Mouse (Mus musculus): ENCODE results near the gene Arpc1b.
A peak's percentile ranks its signal among the peaks of the same experiment; 100 is the strongest.
"Not testable (repeated sequence)": the region's sequence is repeated elsewhere in the genome, so short reads cannot be mapped to it uniquely, and the experiment has no call there.

Arpc1b gene

GRCm38 (mm10) chr5:145114071-145114605, at the start of gene Arpc1b:
Gene Arpc1b (plus strand): TSS chr5:145114215.
- no peak for DNase-seq

DNA sequence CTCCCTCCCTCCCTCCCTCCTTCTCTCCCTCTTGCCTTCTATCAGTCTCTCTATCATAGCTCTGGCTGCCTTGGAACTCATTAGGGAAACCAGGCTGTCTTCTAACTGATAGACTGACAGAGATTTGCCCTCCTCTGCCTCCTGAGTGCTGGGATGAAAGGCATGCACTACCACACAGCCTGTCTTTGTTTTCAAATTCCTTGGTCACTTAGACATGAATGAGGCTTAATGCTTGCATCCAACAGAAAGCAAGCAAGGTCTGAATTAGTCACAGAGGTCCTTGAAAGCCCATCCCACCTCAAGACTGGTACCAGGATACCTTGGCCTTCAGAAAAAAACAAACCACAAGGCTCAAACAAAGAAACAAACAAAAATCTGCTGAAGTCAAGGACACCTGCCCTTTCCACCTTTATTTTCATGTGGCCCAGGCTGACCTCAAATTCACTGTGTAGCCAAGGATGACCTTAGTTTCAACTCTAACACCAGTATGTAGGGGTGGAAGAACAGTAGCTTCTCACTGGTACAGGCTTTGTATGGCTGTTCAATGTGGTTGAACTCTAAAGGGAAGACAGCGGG, 49.2 kb upstream of the Arpc1b start:
- no peak for DNase-seq

DNA sequence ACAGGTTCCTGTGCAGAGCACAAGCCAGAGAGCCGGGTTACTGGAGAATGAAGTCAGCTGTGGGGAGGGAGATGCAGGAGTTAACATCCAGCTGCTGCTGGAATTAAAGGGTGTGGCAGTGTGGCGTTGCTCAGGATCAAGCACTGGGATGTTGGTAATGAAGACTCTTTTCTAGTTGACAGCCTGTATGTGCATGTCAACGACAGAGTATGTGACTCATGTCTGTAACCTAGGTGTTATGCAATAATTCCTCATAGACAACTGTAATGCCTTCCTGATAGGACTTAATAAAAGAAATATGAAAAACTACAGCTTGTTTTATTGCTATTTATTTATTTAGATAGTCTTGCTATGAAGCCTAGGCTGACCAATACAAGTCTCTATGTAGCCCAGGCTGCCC, 45.2 kb upstream of the Arpc1b start:
- DNase-seq = no peak

DNA sequence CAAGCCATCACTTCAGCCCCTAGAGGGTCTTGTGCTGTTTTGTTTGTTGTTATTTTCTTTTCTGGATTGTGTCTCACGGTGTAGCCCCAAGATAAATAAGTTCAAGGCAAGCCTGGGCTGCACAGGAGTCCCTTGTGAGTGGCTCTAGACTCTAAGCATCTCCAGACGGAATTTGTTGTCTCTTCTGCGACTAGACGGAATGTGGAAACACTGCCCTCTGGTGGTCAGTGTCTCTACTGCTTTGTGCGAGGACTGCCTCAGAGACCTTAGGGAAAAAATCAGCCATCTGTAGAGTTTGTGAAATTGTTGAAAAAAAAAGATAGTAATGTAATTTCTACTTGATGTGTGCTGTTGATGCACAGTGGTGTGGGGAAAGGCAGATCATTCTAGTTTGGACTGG, 44.3 kb upstream of the Arpc1b start:
- peak; percentile 69 for DNase-seq

DNA sequence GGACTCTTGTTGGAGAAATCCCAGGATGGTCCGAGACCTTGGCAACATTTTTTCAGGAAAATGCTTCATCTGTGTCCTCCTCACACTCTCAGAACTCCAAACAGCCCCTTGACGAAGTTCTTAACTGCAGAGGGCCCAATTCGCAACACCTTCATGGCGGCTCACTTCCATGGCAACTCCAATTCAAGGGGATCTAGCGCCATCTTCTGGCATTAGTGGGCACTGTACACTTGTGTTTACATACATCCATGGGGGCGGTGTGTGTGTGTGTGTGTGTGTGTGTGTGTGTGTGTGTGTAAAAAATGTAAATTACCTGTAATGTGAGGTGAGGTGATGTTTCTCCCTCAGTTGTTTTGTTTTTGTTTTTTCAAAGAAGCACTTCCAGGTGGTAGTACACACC, 42.7 kb upstream of the Arpc1b start:
- no peak for DNase-seq

DNA sequence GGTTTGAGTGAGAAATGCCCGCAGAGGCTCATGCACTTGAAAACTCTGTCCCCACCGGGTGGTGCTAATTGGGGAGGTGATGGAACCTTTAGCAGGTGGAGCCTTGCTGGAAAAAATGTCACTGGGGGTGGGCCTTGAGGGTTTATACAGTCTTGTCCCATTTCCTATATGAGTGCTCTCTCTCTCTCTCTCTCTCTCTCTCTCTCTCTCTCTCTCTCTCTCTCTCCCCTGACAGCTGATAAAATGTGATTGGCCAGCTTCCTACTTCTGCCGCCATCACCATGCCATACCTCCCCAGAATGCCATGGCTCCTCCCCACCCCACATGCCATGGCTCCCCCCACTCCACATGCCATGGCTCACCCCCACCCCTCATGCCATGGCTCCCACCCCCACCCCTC, 38.9 kb upstream of the Arpc1b start:
- DNase-seq = no peak

DNA sequence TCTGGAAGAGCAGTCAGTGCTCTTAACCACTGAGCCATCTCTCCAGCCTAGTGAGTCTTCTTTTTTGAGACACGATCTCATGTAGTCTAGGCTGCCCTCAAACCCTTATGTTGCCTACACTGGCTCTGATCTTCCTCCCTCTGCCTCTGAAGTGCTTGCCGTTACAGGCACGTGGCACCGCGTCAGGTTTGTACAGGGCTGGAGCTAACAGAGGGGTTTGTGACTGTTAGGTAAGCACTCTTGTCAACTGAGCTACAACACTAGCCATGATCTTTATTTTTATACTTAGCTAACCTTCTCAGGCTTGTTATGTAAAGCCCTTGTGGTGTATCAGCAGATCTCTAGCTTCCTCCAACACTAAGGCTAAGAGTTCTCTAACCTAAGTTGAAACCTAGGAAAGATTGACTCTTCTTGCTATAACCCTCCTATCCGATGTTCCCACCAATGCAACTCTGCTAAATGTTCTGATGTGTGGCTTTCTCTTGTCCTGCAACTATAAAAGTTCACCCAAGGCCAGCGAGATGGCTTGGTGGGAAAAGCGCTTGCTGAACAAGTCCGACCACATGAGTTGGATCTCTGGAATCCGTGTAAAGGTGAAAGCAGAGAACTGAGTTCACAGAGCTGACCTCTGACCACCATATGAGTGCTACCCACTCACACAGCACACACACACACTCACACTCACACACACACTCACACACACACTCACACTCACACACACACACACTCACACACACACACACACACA, 32.0 kb upstream of the Arpc1b start:
- DNase-seq = no peak

DNA sequence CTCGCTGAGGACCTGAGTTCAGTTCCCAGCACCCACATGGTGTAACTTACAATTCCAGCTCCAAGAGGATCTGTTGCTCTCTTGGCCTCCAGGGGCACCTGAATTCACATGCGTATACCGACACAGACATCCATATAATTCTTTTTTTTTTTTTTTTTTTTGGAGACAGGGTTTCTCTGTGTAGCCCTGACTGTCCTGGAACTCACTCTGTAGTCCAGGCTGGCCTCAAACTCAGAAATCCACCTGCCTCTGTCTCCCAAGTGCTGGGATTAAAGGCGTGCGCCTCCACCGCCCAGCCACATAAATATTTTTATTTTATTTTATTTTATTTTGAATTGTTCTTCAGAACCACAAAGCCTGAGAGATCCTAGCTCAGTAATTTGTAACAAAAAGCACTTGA, 30.8 kb upstream of the Arpc1b start:
- DNase-seq = not testable (repeated sequence)

- DNase-seq = peak; percentile 90
These were observed 30.2 kb upstream of the Arpc1b start, which contains the start of the genes Arpc1a and Kpna7 for GRCm38 (mm10) chr5:145083632-145084451. Gene Arpc1a (plus strand): TSS chr5:145083830. Gene Kpna7 (minus strand): TSS chr5:145084030.

- DNase-seq = no peak
These were observed 29.2 kb upstream of the Arpc1b start for GRCm38 (mm10) chr5:145084822-145085221.

DNA sequence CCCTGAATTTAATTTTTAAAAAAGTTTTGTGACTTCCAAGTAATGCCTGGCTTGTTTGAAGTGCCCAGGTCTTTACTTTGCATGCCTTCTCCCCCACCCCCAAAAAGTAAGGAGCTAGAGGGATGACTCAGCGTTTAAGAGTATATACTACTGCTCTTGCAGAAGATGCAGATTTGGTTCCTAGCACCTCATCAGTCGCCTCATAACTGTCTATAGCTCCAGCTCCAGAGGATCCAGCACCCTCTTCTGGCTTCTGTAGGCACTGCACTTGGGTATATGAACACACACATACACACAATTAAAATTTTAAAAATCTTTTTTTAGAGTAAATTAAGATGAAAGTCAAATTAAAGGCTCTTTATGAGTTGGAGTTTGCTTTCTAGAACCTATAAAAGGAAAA, 25.8 kb upstream of the Arpc1b start:
- DNase-seq = no peak

GRCm38 (mm10) chr5:145089878-145090277, 24.1 kb upstream of the Arpc1b start:
- DNase-seq = no peak

- no peak for DNase-seq
These were observed 17.8 kb upstream of the Arpc1b start for GRCm38 (mm10) chr5:145096195-145096594.

DNA sequence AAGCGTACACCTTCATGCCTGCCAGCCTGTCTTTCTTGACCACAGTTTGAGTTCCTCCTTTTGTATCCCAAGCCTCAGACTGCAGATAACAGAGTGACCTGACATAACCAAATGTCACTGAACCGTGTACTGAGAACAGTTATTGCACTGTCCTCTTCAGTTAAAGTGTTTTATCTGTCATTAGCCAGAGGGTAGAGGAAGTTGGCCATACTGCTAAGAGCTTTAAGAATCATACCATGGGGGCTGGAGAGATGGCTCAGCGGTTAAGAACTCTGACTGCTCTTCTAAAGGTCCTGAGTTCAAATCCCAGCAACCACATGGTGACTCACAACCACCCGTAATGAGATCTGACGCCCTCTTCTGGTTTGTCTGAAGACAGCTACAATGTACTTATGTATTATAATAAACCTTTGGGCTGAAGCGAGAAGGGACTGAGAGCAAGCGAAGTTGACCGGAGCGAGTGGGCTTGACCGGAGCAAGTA, 15.6 kb upstream of the Arpc1b start:
- no peak for DNase-seq

GRCm38 (mm10) chr5:145100960-145101359, 13.1 kb upstream of the Arpc1b start:
- DNase-seq = no peak

GRCm38 (mm10) chr5:145101451-145101850, 12.6 kb upstream of the Arpc1b start:
- DNase-seq = not testable (repeated sequence)

DNA sequence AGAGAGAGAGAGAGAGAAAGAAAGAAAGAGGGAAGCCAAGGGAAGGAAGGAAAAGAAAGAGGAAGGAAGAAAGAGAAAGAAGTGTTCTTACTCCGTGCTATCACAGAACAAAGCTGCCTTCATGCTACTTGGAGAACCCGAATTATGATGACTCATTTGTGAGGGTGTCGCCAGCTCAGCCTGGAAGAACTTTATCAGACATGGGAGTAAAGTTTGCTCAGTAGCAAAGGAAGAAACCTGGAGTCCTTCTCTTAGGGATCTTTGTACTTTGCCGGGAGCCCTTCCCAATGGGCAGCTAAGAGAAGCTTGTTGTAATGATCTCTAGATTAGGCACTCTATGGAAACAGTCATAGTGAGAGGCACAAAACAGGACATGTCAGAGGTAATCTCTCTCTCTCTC, 11.3 kb upstream of the Arpc1b start:
- DNase-seq = no peak

GRCm38 (mm10) chr5:145104328-145104727, 9.7 kb upstream of the Arpc1b start:
- no peak for DNase-seq

- DNase-seq = no peak
These were observed 8.2 kb upstream of the Arpc1b start for GRCm38 (mm10) chr5:145105694-145106275.

- DNase-seq = no peak
These were observed 3.6 kb upstream of the Arpc1b start for GRCm38 (mm10) chr5:145110401-145110800.

GRCm38 (mm10) chr5:145112566-145112965, 1.4 kb upstream of the Arpc1b start:
- no peak for DNase-seq

DNA sequence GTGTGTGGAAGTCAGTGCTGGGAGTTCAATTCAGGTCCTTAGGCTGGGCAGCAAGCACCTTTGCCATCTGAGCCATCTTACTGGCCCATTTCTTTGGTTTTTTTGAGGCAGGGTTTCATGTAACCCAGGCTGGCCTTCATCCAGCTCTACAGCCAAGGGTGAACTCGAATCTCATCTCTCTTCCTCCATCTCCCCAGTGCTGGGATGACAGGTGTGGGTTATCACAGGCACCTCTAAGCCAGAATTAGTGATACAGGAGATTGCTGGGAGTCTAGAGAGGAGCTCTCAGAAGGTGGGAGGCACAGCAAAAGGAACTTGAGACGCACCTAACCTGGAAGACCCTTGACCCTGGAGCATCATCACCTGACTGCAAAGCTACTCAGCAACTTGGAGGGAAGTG, 599 bp upstream of the Arpc1b start:
- DNase-seq = no peak

All from right cerebral cortex, postnatal 25 days (tissue).